Mouse (Mus musculus): ENCODE measurements at regions not wholly inside any gene's neighbourhood (a gene's known extent, or its start where the extent isn't known, plus 50 kb on each side); places are given as distances from the start of the nearest gene placed in this dataset.
"Not testable (repeated sequence)": the region's sequence is repeated elsewhere in the genome, so short reads cannot be mapped to it uniquely, and the experiment has no call there.

DNA sequence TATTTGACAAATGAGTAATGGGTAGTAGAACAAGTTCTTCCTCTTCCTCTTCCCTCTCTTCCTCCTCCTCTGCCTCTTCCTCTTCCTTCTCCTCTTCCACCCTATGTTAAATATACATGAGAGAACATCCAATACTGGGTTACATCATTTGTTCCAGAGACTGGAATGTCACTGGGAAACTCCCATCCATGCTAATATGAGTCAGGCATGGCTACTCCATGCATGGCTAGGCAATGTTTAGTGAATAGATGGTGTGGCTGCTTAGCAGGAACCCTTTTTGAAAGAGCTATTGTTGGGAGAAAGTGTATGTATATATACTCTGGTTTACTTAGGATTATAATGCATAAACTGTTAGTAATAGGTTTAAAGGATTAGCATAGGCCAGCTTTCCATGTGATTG lies 554.3 kb upstream of the Sox11 start:
- TF ChIP-seq CTCF (IDR thresholded peaks at IDR 0.05; ENCODE audit: low read depth, low read length); POLR2A (IDR thresholded peaks at IDR 0.05; ENCODE audit: borderline replicate concordance, low read depth, low read length): not testable (repeated sequence)

Data from bone marrow macrophage, adult 2 months (primary cell).